Mouse (Mus musculus) erythroblast, embryonic 14.5 days (primary cell): Measurements from ENCODE around the gene Gp5. TPM values are rescaled to one million over a fixed set of nuclear protein-coding genes. Genes with fewer than 3 reads are reported as not detected.
A peak's percentile ranks its signal among the peaks of the same experiment; 100 is the strongest.
"Not testable (repeated sequence)": the region's sequence is repeated elsewhere in the genome, so short reads cannot be mapped to it uniquely, and the experiment has no call there.

Source experiments
- H3K27me3 ChIP-seq: 2 replicates; pipeline ENCODE4 v1.6.1; 2012; ENCODE audit warnings: inconsistent platforms; ENCODE audit not compliant: control insufficient read depth
- H3K36me3 ChIP-seq: 2 replicates; pipeline ENCODE4 v1.6.1; 2012; ENCODE audit warnings: mild to moderate bottlenecking, inconsistent platforms; ENCODE audit not compliant: control insufficient read depth
- H3K4me1 ChIP-seq: 2 replicates; pipeline ENCODE4 v1.6.1; 2012; ENCODE audit warnings: inconsistent platforms; ENCODE audit not compliant: control insufficient read depth
- H3K4me3 ChIP-seq: replicated peaks from 2 replicates; pipeline ENCODE3; 2012; ENCODE audit warnings: moderate library complexity, mild to moderate bottlenecking, inconsistent platforms
- H3K9me3 ChIP-seq: 2 replicates; pipeline ENCODE4 v1.6.1; 2012; ENCODE audit warnings: low read length, inconsistent platforms, mixed read lengths; ENCODE audit not compliant: control insufficient read depth
- GATA1 ChIP-seq: IDR thresholded peaks from 2 replicates; pipeline ENCODE4 v1.6.1; 2012; ENCODE audit warnings: low read length, inconsistent platforms, mixed read lengths
- TAL1 ChIP-seq: IDR thresholded peaks from 3 replicates; pipeline ENCODE4 v1.6.1; 2012; ENCODE audit warnings: low read length, inconsistent platforms, mixed read lengths
- polyA plus RNA-seq: library from polyadenylated mRNA; stranded (reverse); fragments of >175 nt; gene quantifications from 2 replicates; pipeline ENCODE4 v1.2.3, GENCODE M21; 2012

Gene Gp5
- polyA plus RNA-seq = 0.22 and 0.35 TPM in 2 replicates

DNA sequence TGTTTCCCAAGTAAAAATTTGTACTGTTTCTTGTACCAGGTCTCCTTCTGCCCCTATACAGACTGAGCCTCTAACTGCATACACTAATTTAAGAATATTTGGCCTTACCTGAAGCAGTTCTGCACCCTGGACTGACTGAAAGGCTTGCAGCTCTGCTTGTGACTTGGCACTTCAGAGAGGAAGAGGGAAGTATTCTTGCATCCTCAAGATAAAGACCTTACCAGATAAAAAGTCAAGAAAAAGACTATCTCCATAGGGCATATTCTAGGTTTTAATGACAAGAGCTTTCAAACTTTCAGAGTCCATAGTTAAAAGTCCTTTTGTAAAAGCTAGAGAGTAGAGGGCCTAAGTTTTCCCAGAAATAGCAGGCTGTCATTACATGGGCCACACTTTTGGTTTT is at the start of gene Gp5:
Gene Gp5 (minus strand): TSS at position 133 of the 400 bp plus-strand sequence.
- Histone ChIP-seq H3K9me3 (peaks cover 4% of the 10 kb centered on the region; the same call in 1 of the 2 replicates), H3K36me3 (peaks cover 26% of the 10 kb centered on the region), H3K4me3 (peak within 1 kb of the TSS; percentile 58), H3K27me3 (peaks cover 43% of the 10 kb centered on the region), H3K4me1 (peaks cover 33% of the 10 kb centered on the region)
- TF ChIP-seq GATA1 = no peak
- no peak for TF ChIP-seq TAL1

DNA sequence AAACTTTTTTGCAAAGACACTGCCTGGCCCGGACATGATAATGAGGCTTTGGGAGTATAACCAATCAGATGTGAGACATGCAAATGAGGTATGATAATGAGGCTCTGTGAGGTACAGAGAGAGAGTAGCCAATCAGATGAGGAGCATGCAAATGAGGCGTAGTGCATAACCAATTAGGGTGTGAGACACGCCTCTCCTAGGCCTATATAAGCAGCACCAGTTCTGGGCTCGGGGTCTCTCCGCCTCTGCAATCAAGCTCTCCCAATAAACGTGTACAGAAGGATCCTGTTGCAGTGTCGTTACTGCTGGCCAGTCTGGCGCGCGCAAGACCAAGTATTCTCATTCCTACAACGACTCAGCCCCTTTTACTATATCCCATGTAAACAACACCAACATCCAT is 42.9 kb upstream of the Gp5 start:
- H3K4me1 ChIP-seq, H3K9me3 ChIP-seq, H3K27me3 ChIP-seq, H3K4me3 ChIP-seq: not testable (repeated sequence)
- peaks cover 81% of the 10 kb centered on the region for H3K36me3 ChIP-seq

DNA sequence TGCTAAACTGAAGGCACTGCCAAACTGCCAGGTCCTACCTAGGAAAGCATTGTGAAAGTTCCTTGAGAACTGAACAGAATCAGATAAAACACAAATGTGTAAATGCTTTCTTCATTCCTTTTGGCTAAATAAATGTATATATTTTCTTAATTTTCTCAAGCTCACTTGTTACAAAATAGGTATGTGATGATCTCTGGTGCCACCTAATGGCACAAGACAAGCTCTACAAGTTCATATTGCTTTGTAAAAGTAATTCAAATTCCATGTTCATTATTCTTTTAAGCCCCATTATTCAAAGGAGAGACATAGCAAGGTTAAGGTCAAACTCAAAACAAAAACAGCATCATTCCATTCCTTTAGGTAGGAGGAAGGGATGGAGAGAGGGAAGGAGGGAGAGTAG is 3.7 kb upstream of the Gp5 start:
- Histone ChIP-seq H3K36me3 (peaks cover 53% of the 10 kb centered on the region), H3K4me1 (peaks cover 22% of the 10 kb centered on the region), H3K9me3 (no peaks in the 10 kb centered on the region), H3K27me3 (peaks cover 14% of the 10 kb centered on the region), H3K4me3 (no peak overlapping the region)
- no peak for TF ChIP-seq GATA1
- no peak for TF ChIP-seq TAL1

DNA sequence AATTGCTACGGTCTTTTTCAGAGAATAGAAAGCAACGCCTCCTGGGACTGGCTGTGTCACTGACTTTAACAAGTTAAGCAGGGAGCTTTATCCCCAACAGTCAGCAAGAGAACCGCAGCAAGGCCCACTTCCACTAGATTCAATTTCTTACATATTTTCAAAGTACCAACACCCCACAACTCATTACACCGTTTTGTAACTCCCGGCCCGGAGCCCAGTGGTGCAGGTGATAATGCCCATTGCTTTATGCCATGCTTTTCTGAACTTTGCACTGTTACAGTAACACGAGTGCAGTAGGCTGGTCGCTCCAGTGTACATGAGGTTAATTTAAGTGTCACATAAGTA is 436 bp downstream of the Gp5 start:
- H3K4me1 ChIP-seq = peaks cover 33% of the 10 kb centered on the region
- peaks cover 4% of the 10 kb centered on the region; the same call in 1 of the 2 replicates for H3K9me3 ChIP-seq
- H3K36me3 ChIP-seq = peaks cover 22% of the 10 kb centered on the region
- TF ChIP-seq TAL1 = no peak
- no peak for TF ChIP-seq GATA1
- no peak overlapping the region for H3K4me3 ChIP-seq
- H3K27me3 ChIP-seq = peaks cover 43% of the 10 kb centered on the region

DNA sequence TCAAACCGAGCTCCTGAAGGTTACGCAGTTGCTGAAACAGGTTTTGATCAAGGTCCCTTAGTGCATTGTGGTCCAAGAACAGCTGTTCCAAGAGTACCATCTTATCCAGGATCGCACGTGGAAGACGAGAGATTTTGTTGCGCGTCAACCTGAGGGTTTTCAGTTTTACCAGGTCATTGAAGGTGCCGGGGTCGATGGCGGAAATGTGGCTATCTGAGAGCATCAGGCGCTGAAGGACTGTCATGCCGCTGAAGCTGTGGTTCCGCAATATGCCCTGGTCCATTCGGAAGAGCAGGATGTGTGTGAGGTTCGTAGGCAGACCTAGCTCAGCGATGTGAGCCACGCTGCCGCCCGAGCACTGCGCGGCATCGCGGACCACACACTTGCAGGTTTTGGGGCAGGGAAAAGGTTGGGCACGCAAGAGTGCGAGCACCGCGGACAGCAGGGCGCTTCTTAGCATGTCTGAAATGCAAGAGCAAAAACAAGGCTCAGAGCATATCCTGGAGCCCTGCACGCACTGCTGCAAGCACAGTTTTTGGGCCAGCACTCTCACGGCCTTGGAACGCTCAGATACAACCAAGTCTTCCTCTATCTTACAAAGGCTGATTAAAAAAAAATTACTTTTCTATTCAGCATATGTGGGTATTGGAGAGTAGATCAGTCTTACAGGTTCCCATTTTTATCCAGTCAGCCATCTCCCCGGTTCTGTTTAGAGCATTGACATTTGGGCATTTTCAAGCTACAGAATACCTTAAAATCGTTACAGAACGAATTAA is 996 bp downstream of the Gp5 start:
- H3K9me3 ChIP-seq = peaks cover 4% of the 10 kb centered on the region; the same call in 1 of the 2 replicates
- H3K4me3 ChIP-seq = peak overlapping the region; percentile 58
- TF ChIP-seq GATA1 = no peak
- H3K27me3 ChIP-seq = peaks cover 43% of the 10 kb centered on the region
- peaks cover 33% of the 10 kb centered on the region for H3K4me1 ChIP-seq
- peaks cover 17% of the 10 kb centered on the region for H3K36me3 ChIP-seq

DNA sequence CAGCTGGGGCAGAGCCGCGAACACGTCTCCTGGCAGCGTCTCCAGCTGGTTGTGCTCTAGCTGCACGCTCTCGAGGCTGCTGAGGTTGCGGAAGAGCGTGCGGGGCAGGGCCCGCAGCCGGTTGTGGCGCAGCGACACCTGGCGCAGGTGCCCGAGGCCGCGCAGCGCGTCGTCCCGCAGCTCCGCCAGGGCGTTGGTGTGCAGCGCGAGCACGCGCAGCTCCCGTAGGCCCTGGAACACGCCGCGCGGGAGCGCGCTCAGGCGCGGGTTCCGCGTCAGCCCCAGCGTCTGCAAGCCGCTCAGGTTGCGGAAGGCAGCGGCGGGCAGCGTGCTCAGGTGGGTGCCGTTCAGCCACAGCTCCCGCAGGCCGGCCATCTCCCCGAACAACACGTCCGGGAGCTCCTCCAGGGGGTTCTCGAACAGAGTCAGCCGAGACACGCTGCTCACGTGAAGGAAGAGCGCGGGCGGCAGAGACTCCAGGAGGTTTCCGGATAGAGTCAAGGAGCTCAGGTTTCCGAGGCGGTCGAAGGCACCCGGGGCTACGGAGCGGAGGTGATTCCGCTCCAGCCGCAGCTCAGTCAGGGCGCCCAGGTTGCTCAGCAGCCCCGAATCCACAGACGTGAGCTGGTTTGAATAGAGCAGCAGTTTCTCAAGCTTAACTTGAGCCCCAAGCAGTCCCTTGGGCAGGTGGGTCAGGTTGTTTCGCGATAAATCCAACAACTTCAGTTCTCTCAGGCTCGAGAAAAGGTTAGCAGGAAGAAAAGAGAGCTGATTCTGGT is 1.8 kb downstream of the Gp5 start:
- peaks cover 43% of the 10 kb centered on the region for H3K27me3 ChIP-seq
- peaks cover 11% of the 10 kb centered on the region for H3K36me3 ChIP-seq
- peaks cover 4% of the 10 kb centered on the region; the same call in 1 of the 2 replicates for H3K9me3 ChIP-seq
- peak overlapping the region; percentile 58 for H3K4me3 ChIP-seq
- H3K4me1 ChIP-seq = peaks cover 33% of the 10 kb centered on the region
- TF ChIP-seq TAL1 (no peak), GATA1 (no peak)

DNA sequence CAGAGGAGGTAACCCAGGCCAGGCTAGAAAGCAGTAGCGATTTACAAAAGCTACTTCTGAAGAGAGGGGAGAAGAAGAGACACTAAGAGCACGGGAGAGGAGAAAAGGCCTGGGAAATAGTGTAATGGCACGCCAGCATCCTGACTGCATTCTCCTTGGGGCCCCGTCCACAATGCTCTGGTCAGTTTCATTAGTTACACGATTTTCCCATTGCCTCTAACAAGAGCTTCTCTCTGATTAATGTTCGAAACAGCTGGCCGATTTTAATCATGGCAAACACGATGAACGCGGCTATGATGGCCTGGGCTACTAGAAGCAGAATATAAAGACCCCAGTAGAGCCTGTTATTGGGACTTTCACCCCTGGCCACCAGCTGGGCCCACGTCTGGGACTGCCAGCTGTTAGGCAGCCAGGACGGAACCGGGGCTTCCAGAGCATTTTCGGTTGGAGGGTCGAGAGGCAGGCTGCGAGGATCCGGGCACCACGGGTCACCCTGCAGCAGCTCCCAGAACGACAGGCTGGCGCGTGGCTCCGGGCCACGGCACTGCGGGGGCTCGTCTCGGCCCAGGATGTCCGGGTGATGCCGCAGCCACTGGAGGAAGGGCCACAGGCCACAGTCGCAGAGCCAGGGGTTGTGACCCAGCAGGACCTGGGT is 2.5 kb downstream of the Gp5 start:
- peak overlapping the region; percentile 58 for H3K4me3 ChIP-seq
- H3K36me3 ChIP-seq = peaks cover 9% of the 10 kb centered on the region
- peaks cover 33% of the 10 kb centered on the region for H3K4me1 ChIP-seq
- H3K9me3 ChIP-seq = peaks cover 4% of the 10 kb centered on the region; the same call in 1 of the 2 replicates
- H3K27me3 ChIP-seq = peaks cover 43% of the 10 kb centered on the region
- TF ChIP-seq GATA1 = no peak

DNA sequence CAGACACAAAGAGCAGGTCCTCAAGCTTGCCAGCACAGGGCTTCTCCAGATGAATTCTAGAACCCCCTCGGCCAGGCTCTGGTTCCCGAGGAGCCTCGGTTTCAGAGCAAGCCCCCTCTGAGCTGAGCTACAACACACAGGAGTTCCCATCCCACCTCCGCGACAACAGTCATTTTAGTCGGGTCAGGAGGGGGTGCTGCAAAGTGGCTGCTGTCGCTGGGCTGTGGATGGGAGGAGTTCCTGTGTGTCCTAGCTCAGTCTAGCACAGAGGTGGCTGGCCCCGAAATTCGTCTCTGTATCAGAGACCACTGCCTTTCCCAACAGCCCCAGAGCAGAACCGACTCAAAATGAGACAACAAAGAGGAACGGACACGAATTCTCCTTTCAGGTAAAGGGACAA is 3.3 kb downstream of the Gp5 start:
- H3K36me3 ChIP-seq = peaks cover 7% of the 10 kb centered on the region
- no peak for TF ChIP-seq TAL1
- no peak for TF ChIP-seq GATA1
- H3K27me3 ChIP-seq = peaks cover 47% of the 10 kb centered on the region
- H3K9me3 ChIP-seq = peaks cover 4% of the 10 kb centered on the region; the same call in 1 of the 2 replicates
- no peak overlapping the region for H3K4me3 ChIP-seq
- H3K4me1 ChIP-seq = peaks cover 33% of the 10 kb centered on the region

DNA sequence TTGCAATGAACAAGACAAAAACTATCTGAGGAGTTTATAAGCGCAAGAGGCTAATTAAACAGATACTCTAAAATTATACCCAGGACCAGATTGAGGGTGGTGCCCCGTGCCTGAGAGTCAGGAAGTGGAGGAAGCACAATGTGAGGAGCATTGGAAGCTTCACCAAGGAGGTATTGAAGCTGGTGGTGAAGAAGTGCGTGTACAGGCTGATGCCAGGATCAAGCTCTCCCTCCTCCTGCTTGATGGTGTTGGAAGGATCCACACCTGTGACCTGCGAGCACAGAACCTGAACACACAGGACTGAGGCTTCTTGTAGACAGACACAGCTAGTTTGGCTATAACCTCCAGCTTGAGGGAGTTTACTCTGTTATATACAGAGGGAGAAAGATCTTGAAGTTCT is 4.5 kb downstream of the Gp5 start:
- H3K9me3 ChIP-seq = peaks cover 4% of the 10 kb centered on the region; the same call in 1 of the 2 replicates
- H3K4me3 ChIP-seq = no peak overlapping the region
- H3K4me1 ChIP-seq = peaks cover 26% of the 10 kb centered on the region
- TF ChIP-seq TAL1 (no peak), GATA1 (no peak)
- no peaks in the 10 kb centered on the region; the same call in 1 of the 2 replicates for H3K36me3 ChIP-seq
- H3K27me3 ChIP-seq = peaks cover 47% of the 10 kb centered on the region
